Mouse (Mus musculus): ENCODE results near the gene Gm21983.

GRCm38 (mm10) chr7:27159256-27159655, 21.6 kb downstream of the Gm21983 start:
- TF ChIP-seq POLR2A (IDR thresholded peaks at IDR 0.05; ENCODE audit: insufficient read depth, low read depth, low read length): no peak
- no peak for TF ChIP-seq CTCF (IDR thresholded peaks at IDR 0.05)
- no peak for TF ChIP-seq EP300 (IDR thresholded peaks at IDR 0.05; ENCODE audit: insufficient read depth, low read depth, low read length)

Data from heart, adult 2 months (tissue).